Mouse (Mus musculus): Measurements from ENCODE around the gene Cldn19.
"Not testable (repeated sequence)": the region's sequence is repeated elsewhere in the genome, so short reads cannot be mapped to it uniquely, and the experiment has no call there.

Cldn19 gene

GRCm38 (mm10) chr4:119252025-119252808 is 3.0 kb upstream of the Cldn19 start:
- no peak for DNase-seq (ENCODE audit: low spot score)

- no peak for DNase-seq (ENCODE audit: low spot score)
Measured at GRCm38 (mm10) chr4:119254012-119254618, 1.1 kb upstream of the Cldn19 start.

DNA sequence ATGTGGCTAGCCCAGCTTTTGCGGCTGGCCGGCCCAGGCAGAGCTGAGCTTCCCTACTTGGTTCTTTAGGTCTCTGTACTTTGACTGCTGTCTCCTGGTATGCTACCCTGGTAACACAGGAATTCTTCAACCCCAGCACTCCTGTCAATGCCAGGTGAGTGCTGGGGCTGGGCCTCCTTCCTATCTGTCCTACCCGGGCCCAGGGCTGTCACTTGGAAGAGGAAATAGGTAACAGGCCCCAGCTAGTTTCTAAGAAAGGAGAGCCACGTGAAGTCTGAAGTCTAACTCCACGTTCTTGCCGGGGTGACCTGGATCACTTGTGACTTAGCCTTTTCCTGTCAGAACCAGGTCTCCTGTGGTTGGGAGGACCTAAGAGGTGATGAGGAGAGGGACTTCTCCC is 1.9 kb downstream of the Cldn19 start:
- no peak for DNase-seq (ENCODE audit: low spot score)

- no peak for DNase-seq (ENCODE audit: low spot score)
Measured at GRCm38 (mm10) chr4:119259344-119260254, 4.4 kb downstream of the Cldn19 start.

GRCm38 (mm10) chr4:119261087-119261713 is 6.0 kb downstream of the Cldn19 start:
- DNase-seq (ENCODE audit: low spot score), result no peak

GRCm38 (mm10) chr4:119262483-119262882 is 7.3 kb downstream of the Cldn19 start:
- no peak for DNase-seq (ENCODE audit: low spot score)

- no peak for DNase-seq (ENCODE audit: low spot score)
Measured at GRCm38 (mm10) chr4:119263459-119263858, 8.2 kb downstream of the Cldn19 start.

DNA sequence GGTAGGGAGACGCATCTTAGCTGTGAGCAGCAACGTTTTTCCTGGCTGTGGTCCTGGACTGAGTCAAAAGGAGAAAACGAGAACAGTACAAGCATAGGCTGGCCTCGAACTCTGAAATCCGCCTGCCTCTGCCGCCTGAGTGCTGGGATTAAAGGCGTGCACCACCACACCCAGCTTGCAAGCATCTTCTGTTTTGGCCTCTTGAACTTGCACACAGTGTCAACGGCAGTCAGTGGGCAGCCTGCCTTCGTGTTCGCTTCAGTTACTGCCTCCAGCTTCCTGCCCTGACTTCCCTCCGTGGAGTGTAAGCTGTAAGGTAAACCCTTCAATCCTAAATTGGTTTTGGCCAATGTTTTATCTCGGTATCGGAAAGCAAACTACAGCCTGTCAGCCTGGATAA is 11.4 kb downstream of the Cldn19 start:
- no peak for DNase-seq (ENCODE audit: low spot score)

GRCm38 (mm10) chr4:119274627-119275026 is 19.4 kb downstream of the Cldn19 start:
- no peak for DNase-seq (ENCODE audit: low spot score)

GRCm38 (mm10) chr4:119275226-119275625 is 20.0 kb downstream of the Cldn19 start:
- no peak for DNase-seq (ENCODE audit: low spot score)

GRCm38 (mm10) chr4:119275726-119276125 is 20.5 kb downstream of the Cldn19 start:
- DNase-seq (ENCODE audit: low spot score), result no peak

GRCm38 (mm10) chr4:119278784-119279183 is 23.6 kb downstream of the Cldn19 start:
- not testable (repeated sequence) for DNase-seq (ENCODE audit: low spot score)

- no peak for DNase-seq (ENCODE audit: low spot score)
Measured at GRCm38 (mm10) chr4:119284861-119285260, 29.6 kb downstream of the Cldn19 start.

- DNase-seq (ENCODE audit: low spot score), result no peak
Measured at GRCm38 (mm10) chr4:119285336-119285735, 30.1 kb downstream of the Cldn19 start.

- no peak for DNase-seq (ENCODE audit: low spot score)
Measured at GRCm38 (mm10) chr4:119291921-119292320, 36.7 kb downstream of the Cldn19 start.

- peak; percentile 49 for DNase-seq (ENCODE audit: low spot score)
Measured at GRCm38 (mm10) chr4:119292771-119293573, 37.8 kb downstream of the Cldn19 start.

DNA sequence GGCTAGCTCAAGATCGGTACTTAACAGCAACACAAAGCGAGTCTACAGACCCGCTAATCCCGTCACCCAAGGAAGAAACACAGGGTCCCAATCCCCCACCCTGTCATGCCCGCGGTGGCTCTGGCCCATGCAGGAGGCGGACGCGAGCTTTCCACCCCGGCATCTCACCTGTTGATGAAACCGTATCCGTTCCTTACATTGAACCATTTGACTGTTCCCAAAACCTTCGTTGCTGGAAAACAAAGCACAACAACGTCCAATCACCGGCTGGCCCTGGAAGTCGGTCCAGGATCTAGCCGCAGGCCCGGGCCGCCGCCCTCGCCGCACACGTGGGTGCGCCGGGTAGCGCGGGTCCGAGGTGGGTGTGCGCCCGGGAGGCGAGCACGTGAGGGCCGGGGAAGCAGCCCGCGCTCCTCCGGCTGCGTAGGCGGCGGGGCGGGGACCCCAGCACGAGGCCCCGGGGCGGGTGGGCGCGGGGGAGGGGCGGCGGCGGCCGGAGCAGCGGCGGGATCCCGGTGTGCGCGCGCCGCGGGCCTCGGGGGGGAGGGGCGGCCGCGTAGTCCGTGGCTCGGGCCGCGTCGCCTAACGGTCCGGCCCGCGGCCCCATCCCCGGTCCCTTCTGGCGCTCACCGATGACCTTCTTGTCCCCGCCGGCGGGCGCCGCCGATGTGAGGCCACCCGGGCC is 38.5 kb downstream of the Cldn19 start:
- DNase-seq (ENCODE audit: low spot score), result peak; percentile 21

GRCm38 (mm10) chr4:119294415-119295133 is 39.4 kb downstream of the Cldn19 start, which contains the start of gene Ybx1:
Ybx1 (minus strand) TSS chr4:119294604.
- DNase-seq (ENCODE audit: low spot score), result peak; percentile 97

- no peak for DNase-seq (ENCODE audit: low spot score)
Measured at GRCm38 (mm10) chr4:119295134-119295453, 39.9 kb downstream of the Cldn19 start.

DNA sequence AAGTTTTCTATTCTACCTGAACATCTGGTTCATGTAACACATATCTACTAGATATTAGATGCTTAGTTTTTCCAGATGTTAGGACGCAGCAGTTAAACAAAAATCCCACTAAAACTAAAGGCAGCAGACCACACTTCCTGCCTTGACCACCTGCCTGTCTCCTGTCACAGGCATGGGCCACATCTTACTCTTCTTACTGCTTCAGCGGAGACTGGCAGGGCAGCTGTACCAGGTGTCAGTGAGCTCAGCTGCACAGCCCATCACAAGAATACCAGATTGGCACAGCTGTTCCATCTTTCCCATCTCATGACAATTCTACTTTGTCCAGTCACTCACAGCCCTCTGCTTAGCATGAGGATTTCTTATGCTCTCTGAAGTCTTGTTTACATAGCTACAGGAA is 42.1 kb downstream of the Cldn19 start:
- no peak for DNase-seq (ENCODE audit: low spot score)
